Comparison of ENCODE assay signal across 13 mouse cellular contexts in genomic region chr10:4618686-4619085, GRCm38 (mm10). TPM values are rescaled to one million over a fixed set of nuclear protein-coding genes. Genes with fewer than 3 reads are reported as not detected.
DNase-seq lines count a peak whose midpoint lies in the region; ATAC-seq lines count a peak whose summit lies in the region.
"Had no signal": no experiment of that assay in that cellular context is flagged by ENCODE, and none has a peak within 500 bp of the region (broad histone marks: within the 10 kb centered on the region; RNA-seq: fewer than 3 reads in every experiment).

No protein-coding gene starts in this region.

- peaks cover 28% of the 10 kb centered on the region for H3K4me1 ChIP-seq in kidney, embryonic 16.5 days (ENCODE audit: insufficient read depth, low read length)
- no peaks in the 10 kb centered on the region for H3K4me1 ChIP-seq in stomach, embryonic 15.5 days
- H3K4me1 ChIP-seq in midbrain, embryonic 15.5 days: no peaks in the 10 kb centered on the region
- H3K4me1 ChIP-seq: embryonic facial prominence, embryonic 10.5 days; liver, embryonic 15.5 days had no signal

- no peaks in the 10 kb centered on the region for H3K36me3 ChIP-seq in kidney, embryonic 16.5 days (ENCODE audit: insufficient read depth, low read length)
- H3K36me3 ChIP-seq in stomach, embryonic 15.5 days: no peaks in the 10 kb centered on the region
- H3K36me3 ChIP-seq in midbrain, embryonic 15.5 days (replicated peaks): no peaks in the 10 kb centered on the region
- H3K36me3 ChIP-seq: embryonic facial prominence, embryonic 10.5 days; liver, embryonic 15.5 days had no signal

- H3K27me3 ChIP-seq in kidney, embryonic 16.5 days (ENCODE audit: insufficient read depth, low read length): no peaks in the 10 kb centered on the region
- H3K27me3 ChIP-seq in stomach, embryonic 15.5 days (replicated peaks): no peaks in the 10 kb centered on the region
- no peaks in the 10 kb centered on the region for H3K27me3 ChIP-seq in midbrain, embryonic 15.5 days (replicated peaks)
- H3K27me3 ChIP-seq: liver, embryonic 15.5 days; megakaryocyte, embryonic 14.5 days had no signal

- peak; percentile 76; the same call in 1 of the 2 replicates for ATAC-seq in kidney, embryonic 16.5 days (ENCODE audit: low FRiP score, low TSS enrichment)
- ATAC-seq in stomach, embryonic 15.5 days (ENCODE audit: insufficient read depth, low FRiP score, low read depth): peak; percentile 48; the same call in 1 of the 2 replicates
- no peak for ATAC-seq in midbrain, embryonic 15.5 days (replicated peaks)
- no peak for ATAC-seq in megakaryocyte, adult 5-6 weeks (ENCODE audit: poor library complexity, severe bottlenecking)

- peak; percentile 56 to 88 for DNase-seq in adrenal gland, adult (ENCODE audit: inconsistent age in 2 of 2, low spot score in 1 of 2)
- no peak for DNase-seq in adrenal gland, adult 18-20 months (ENCODE audit: low spot score in 2 of 2)
- peak; percentile 12 for DNase-seq in lung, postnatal 25 days (ENCODE audit: low spot score)
- no peak for DNase-seq in lung, postnatal 4 days
- DNase-seq: cerebellum, postnatal 14 days; right cerebral cortex, postnatal 25 days had no signal

- H3K9me3 ChIP-seq in kidney, embryonic 16.5 days (ENCODE audit: low read length): no peaks in the 10 kb centered on the region
- no peaks in the 10 kb centered on the region for H3K9me3 ChIP-seq in stomach, embryonic 15.5 days
- no peaks in the 10 kb centered on the region for H3K9me3 ChIP-seq in midbrain, embryonic 15.5 days
- H3K9me3 ChIP-seq: embryonic facial prominence, embryonic 10.5 days; liver, embryonic 15.5 days; megakaryocyte, embryonic 14.5 days had no signal

- no peak overlapping the region for H3K4me2 ChIP-seq in kidney, embryonic 16.5 days (replicated peaks; ENCODE audit: low read depth, low read length)
- no peak overlapping the region for H3K4me2 ChIP-seq in stomach, embryonic 15.5 days
- no peak overlapping the region for H3K4me2 ChIP-seq in midbrain, embryonic 15.5 days
- H3K4me2 ChIP-seq: liver, embryonic 15.5 days had no signal

- 27% methylated on average over 5 of the region's 5 CpGs for WGBS in kidney, embryonic 16.5 days
- 52% methylated on average over 5 of the region's 5 CpGs for WGBS in stomach, embryonic 15.5 days
- 83% methylated on average over 5 of the region's 5 CpGs for WGBS in midbrain, embryonic 15.5 days

- no peak overlapping the region for H3K9ac ChIP-seq in kidney, embryonic 16.5 days (replicated peaks; ENCODE audit: low read length)
- H3K9ac ChIP-seq in stomach, embryonic 15.5 days: no peak overlapping the region
- H3K9ac ChIP-seq in midbrain, embryonic 15.5 days: no peak overlapping the region
- H3K9ac ChIP-seq: liver, embryonic 15.5 days had no signal

- peak overlapping the region; percentile 52; the same call in 1 of the 2 replicates for H3K27ac ChIP-seq in kidney, embryonic 16.5 days (ENCODE audit: low read length)
- H3K27ac ChIP-seq in stomach, embryonic 15.5 days: no peak overlapping the region; the same call in 1 of the 2 replicates
- no peak overlapping the region for H3K27ac ChIP-seq in midbrain, embryonic 15.5 days
- H3K27ac ChIP-seq: embryonic facial prominence, embryonic 10.5 days; liver, embryonic 15.5 days had no signal

- H3K4me3 ChIP-seq in kidney, embryonic 16.5 days (ENCODE audit: low read length): no peak overlapping the region
- no peak overlapping the region for H3K4me3 ChIP-seq in stomach, embryonic 15.5 days (replicated peaks)
- no peak overlapping the region for H3K4me3 ChIP-seq in midbrain, embryonic 15.5 days
- H3K4me3 ChIP-seq: embryonic facial prominence, embryonic 10.5 days; liver, embryonic 15.5 days; megakaryocyte, embryonic 14.5 days had no signal

RNA-seq across cellular contexts. Expression of gene Esr1, which starts 7.3 kb away (rescaled TPM):
- total RNA-seq in adrenal gland, adult 18-20 months (2021): 10 to 100 TPM; 19.7 to 28.7 TPM
- 2.5 and 2.6 TPM in 2 replicates for polyA plus RNA-seq in kidney, embryonic 16.5 days (2015; fragmentation: Nextera tagmentation; extraction: Ambion mirVana)
- 0.75 and 0.86 TPM in 2 replicates for polyA plus RNA-seq in stomach, embryonic 15.5 days (2015; fragmentation: Nextera tagmentation; extraction: Ambion mirVana)
- 0.31 and 0.46 TPM in 2 replicates for polyA plus RNA-seq in midbrain, embryonic 15.5 days (2015; fragmentation: Nextera tagmentation; extraction: Ambion mirVana)
- total RNA-seq in megakaryocyte, adult 5-6 weeks (2015): 3.9 and 4.0 TPM in 2 replicates
- 2.4 and 3.3 TPM in 2 replicates for total RNA-seq in megakaryocyte, adult 5-6 weeks (2017)

Comparison
In these comparisons a context has a peak if more than half of its experiments do, and no peak if none do; other contexts are left out.
1. DNase-seq: peak in adrenal gland, adult (2 of 2) and lung, postnatal 25 days (single experiment); none in adrenal gland, adult 18-20 months (0 of 2) and lung, postnatal 4 days (0 of 2).
2. ATAC-seq: peak in kidney, embryonic 16.5 days (single experiment) and stomach, embryonic 15.5 days (single experiment); none in midbrain, embryonic 15.5 days (single experiment) and megakaryocyte, adult 5-6 weeks (single experiment).